Mouse (Mus musculus): ENCODE data around the gene Dync2h1. TPM values are rescaled to one million over a fixed set of nuclear protein-coding genes. Genes with fewer than 3 reads are reported as not detected.

The Dync2h1 gene
- polyA plus RNA-seq, 1 experiment from 2014 or later: 16.2 TPM

- Histone ChIP-seq H3K4me1 (replicated peaks; ENCODE audit: control insufficient read depth, insufficient read depth, low read length) (no peaks in the 10 kb centered on the region), H3K27me3 (ENCODE audit: control insufficient read depth, insufficient read depth, low read depth, low read length) (no peaks in the 10 kb centered on the region), H3K4me2 (ENCODE audit: low read depth, low read length) (no peak overlapping the region), H3K4me3 (ENCODE audit: low read length) (no peak overlapping the region), H3K9me3 (ENCODE audit: control insufficient read depth, low read length) (no peaks in the 10 kb centered on the region), H3K27ac (ENCODE audit: low read length) (no peak overlapping the region), H3K9ac (ENCODE audit: low read length) (no peak overlapping the region), H3K36me3 (ENCODE audit: control insufficient read depth, insufficient read depth, low read length) (no peaks in the 10 kb centered on the region)
- no peak for ATAC-seq (ENCODE audit: low read depth)
These were observed 292.9 kb downstream of the Dync2h1 start for GRCm38 (mm10) chr9:6891331-6891730.

GRCm38 (mm10) chr9:6881187-6881984, 302.9 kb downstream of the Dync2h1 start:
- no peak overlapping the region for H3K4me3 ChIP-seq (ENCODE audit: low read length)
- H3K27me3 ChIP-seq (ENCODE audit: control insufficient read depth, insufficient read depth, low read depth, low read length): no peaks in the 10 kb centered on the region
- H3K9ac ChIP-seq (ENCODE audit: low read length): no peak overlapping the region
- H3K27ac ChIP-seq (ENCODE audit: low read length): no peak overlapping the region
- H3K4me2 ChIP-seq (ENCODE audit: low read depth, low read length): no peak overlapping the region
- WGBS: 70% methylated on average over 1 of the region's 1 CpGs
- no peaks in the 10 kb centered on the region for H3K36me3 ChIP-seq (ENCODE audit: control insufficient read depth, insufficient read depth, low read length)
- no peaks in the 10 kb centered on the region for H3K4me1 ChIP-seq (replicated peaks; ENCODE audit: control insufficient read depth, insufficient read depth, low read length)
- H3K9me3 ChIP-seq (ENCODE audit: control insufficient read depth, low read length): no peaks in the 10 kb centered on the region
- ATAC-seq (ENCODE audit: low read depth): no peak

Other genes with a start within 250 kb of the Dync2h1 start
- 105 and 111 TPM in 2 replicates for gene Dcun1d5, start 74 bp upstream of the Dync2h1 start, polyA plus RNA-seq (2015; fragmentation: Nextera tagmentation; extraction: Ambion mirVana)
- 0.10 and 6.9 TPM in 2 replicates for gene Mmp13, start 88.1 kb upstream of the Dync2h1 start, polyA plus RNA-seq (2015; fragmentation: Nextera tagmentation; extraction: Ambion mirVana)
- gene Mmp12, start 159.9 kb upstream of the Dync2h1 start, polyA plus RNA-seq (2015; fragmentation: Nextera tagmentation; extraction: Ambion mirVana): 0.16 TPM in 1 of 2 replicates, not detected in the other
- gene Mmp1b, start 203.6 kb upstream of the Dync2h1 start, polyA plus RNA-seq (2015; fragmentation: Nextera tagmentation; extraction: Ambion mirVana): not detected in 2 replicates

Data from lung, embryonic 16.5 days (tissue).